Mouse (Mus musculus) adrenal gland, postnatal 4 days (tissue): ENCODE measurements around the gene Zfp758. TPM values are rescaled to one million over a fixed set of nuclear protein-coding genes. Genes with fewer than 3 reads are reported as not detected.
"Not testable (repeated sequence)": the region's sequence is repeated elsewhere in the genome, so short reads cannot be mapped to it uniquely, and the experiment has no call there.

Experiments used
- DNase-seq, 2 experiments: peaks; one replicate each; pipeline ENCODE4 v3.0.0; 2021 to 2022; ENCODE audit warnings: low spot score in 2 of 2, mixed read lengths in 2 of 2
- long read RNA-seq, 2 experiments: library from polyadenylated mRNA; stranded (forward); transcript quantifications; one replicate each; pipeline ENCODE4 v2.0.0; 2021
- total RNA-seq, 2 experiments: library from RNA; stranded (reverse); gene quantifications; 2 replicates each; pipeline ENCODE4 v1.2.3; 2021

Zfp758 gene
- 10 to 100 TPM; 10.9 to 11.1 TPM for total RNA-seq
- long read RNA-seq, experiment 1, partial matches to known transcripts = 0 of 1 reads
- long read RNA-seq, experiment 1, other reads (novel, unspliced or antisense) = 1 of 1 reads
- long read RNA-seq, experiment 2, partial matches to known transcripts = 1 of 9 reads
- long read RNA-seq, experiment 2, other reads (novel, unspliced or antisense) = 4 of 9 reads

- DNase-seq = peak; percentile 21 to 23
Observed at GRCm38 (mm10) chr17:22361101-22361781, at the start of gene Zfp758, which contains the start of gene Zfp944. Zfp758 (plus strand) TSS chr17:22361453. Zfp944 (minus strand) TSS chr17:22361400.

- DNase-seq = not testable (repeated sequence)
Observed at GRCm38 (mm10) chr17:22314219-22314618, 47.0 kb upstream of the Zfp758 start.

GRCm38 (mm10) chr17:22314730-22315226 is 46.5 kb upstream of the Zfp758 start, which contains the start of gene CT030661.1:
CT030661.1 (minus strand) TSS chr17:22314837.
- peak; percentile 24 to 63 for DNase-seq

GRCm38 (mm10) chr17:22315247-22315646 is 46.0 kb upstream of the Zfp758 start:
- DNase-seq = not testable (repeated sequence)

GRCm38 (mm10) chr17:22352794-22353193 is 8.5 kb upstream of the Zfp758 start:
- DNase-seq = no peak

GRCm38 (mm10) chr17:22360572-22360971 is 681 bp upstream of the Zfp758 start:
- no peak for DNase-seq

- no peak for DNase-seq
Observed at GRCm38 (mm10) chr17:22363895-22364294, 2.6 kb downstream of the Zfp758 start.

- no peak for DNase-seq
Observed at GRCm38 (mm10) chr17:22410756-22411155, 49.5 kb downstream of the Zfp758 start.

GRCm38 (mm10) chr17:22417510-22417909 is 56.3 kb downstream of the Zfp758 start:
- DNase-seq = peak in 1 of 2 experiments; percentile 16

- DNase-seq = peak; percentile 49 to 66
Observed at GRCm38 (mm10) chr17:22423952-22424617, 62.8 kb downstream of the Zfp758 start, which contains the start of gene Zfp946. Zfp946 (plus strand) TSS chr17:22424222.

- no peak for DNase-seq
Observed at GRCm38 (mm10) chr17:22424636-22425354, 63.5 kb downstream of the Zfp758 start.

Other genes starting within 250 kb of the Zfp758 start
- 1 to 10 TPM; 2.5 to 3.1 TPM for gene Zfp947, start 195.3 kb upstream of the Zfp758 start, total RNA-seq
- 1 to 10 TPM; 6.3 to 6.9 TPM for gene Zfp994, start 135.8 kb upstream of the Zfp758 start, total RNA-seq
- 10 to 100 TPM; 16.2 to 17.4 TPM for gene CT030661.1, start 46.6 kb upstream of the Zfp758 start, total RNA-seq
- gene Zfp944, start 53 bp upstream of the Zfp758 start, total RNA-seq = 1 to 10 TPM; 8.2 to 9.9 TPM
- 10 to 100 TPM in 1 of 2 experiments, 1 to 10 TPM in 1; 9.4 to 12.0 TPM for gene Zfp946, start 62.8 kb downstream of the Zfp758 start, total RNA-seq
- gene Vmn2r111, start 212.0 kb downstream of the Zfp758 start, total RNA-seq = not detected
- not detected for gene Vmn2r112, start 239.5 kb downstream of the Zfp758 start, total RNA-seq